Mouse (Mus musculus) heart, adult 18-20 months (tissue): Measurements from ENCODE around the gene Pacsin1. TPM values are rescaled to one million over a fixed set of nuclear protein-coding genes. Genes with fewer than 3 reads are reported as not detected.

Experiments
- DNase-seq, 2 experiments: peaks; one replicate each; pipeline ENCODE4 v3.0.0; 2021 to 2022; ENCODE audit warnings: mixed read lengths in 1 of 2
- total RNA-seq, 2 experiments: library from RNA; stranded (reverse); gene quantifications; 2 replicates each; pipeline ENCODE4 v1.2.3; 2021

Gene Pacsin1
- total RNA-seq, 2 experiments from 2014 or later = 0.25 to 0.67 TPM

DNA sequence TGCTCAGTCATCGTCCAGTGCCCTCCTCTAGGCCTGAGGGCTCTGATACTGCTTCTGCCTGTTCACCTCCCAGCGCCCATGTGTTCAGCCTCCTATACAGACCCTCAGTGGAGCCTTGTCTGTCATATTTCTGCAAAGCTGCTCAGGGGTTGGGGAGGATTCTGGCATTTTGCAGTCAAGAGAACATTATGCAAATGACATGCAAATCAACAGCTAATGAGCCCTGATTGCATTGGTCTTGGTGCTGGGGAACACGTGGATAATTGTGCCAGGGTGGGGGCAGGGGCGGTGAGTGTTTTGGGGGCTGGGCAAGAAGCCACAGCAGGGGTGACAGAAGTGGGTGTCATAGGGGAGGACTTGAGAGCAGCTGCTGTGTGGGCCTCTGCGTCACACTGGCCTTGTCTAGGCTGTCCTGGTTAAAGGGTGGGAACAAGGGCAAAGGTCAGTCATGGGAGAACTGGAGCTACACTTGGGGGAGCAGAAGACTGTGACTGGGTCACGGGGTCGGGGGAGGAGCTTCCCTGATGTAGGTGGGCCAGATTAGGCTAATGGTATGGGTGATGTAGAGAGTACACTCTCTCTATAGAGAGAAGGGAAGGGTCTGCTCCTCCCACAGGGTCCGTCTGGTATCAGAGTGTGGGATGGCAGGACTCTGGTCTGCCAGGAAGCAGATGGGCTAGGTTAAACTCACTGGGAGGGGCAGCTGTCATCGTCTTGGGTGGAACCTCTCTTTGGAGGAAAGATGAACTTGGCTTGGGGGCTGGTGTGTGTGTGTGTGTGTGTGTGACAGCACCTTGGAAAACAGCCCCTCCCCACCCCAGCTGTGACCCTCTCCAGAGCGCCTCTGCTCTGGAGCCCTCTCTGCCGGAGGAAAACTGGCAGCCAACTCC lies 23.9 kb downstream of the Pacsin1 start:
- DNase-seq = no peak

DNA sequence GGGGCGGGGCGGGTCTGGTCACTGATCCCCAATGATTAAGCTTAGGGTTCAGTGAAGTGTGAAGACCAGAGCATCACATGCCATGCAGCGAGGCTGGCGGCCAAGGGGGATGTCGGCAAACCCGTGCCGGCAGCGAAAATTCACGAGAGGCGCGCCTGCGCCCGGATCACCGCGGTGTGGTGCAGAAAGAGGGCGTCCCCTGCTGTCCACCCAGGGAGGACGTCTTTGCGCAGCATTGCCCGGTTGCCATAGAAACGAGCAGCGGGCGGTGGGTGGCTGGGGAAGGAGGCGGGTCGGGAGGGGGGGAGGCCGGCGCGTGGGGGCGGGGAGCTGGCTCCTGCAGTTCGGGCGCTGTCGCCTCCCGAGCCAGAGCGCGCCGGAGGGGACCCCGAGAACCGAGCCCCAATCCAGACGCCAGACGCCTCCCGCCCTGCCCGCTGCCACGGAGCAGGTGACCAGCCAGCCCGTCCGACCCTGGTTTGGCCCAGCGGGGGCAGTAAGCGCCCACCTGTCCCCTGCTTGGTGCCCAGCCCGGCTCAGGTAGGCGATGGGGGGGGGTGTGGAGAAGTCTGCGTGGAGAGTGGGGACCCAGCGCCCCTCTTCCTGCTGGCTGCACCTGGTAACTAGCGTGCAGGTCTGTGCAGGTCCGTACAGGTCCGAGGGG lies 29.7 kb downstream of the Pacsin1 start:
- DNase-seq = no peak

DNA sequence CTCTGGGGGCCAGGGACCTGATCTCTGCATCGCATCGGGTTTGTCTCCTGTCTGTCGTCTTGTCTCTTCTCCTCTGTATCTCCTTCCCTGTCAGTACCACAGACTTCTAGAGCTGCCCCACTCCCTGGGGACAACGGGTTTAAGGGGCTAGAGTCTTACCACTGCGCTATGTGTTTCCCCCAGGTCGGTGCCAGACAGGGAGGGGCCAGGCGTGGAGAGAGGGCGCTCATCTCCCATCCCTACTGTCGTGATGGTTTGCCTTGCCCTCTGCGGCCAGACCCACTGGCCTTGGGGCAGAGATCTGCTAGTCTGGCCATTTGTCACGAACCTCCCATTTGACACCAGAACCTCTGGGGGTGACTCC lies 30.2 kb downstream of the Pacsin1 start:
- DNase-seq = no peak

DNA sequence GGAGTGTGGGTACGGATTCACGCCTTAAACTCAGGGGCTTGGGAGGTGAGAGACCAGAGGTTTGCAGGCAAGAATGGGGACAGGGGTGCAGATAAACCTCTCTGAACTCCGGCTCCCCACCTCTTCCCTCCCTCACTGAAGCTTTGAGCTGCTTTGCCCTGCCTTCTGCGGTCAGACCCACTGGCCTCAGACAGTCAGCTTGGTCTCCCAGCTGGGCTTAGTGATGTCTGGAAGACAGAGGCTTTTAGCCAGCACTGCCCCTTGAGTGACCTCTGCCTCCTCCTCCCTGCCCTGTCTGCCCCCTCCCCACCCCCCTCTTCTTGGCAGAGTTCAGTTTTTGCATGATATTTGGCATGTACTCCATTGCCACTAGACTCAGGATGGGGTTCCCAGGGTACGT lies 31.1 kb downstream of the Pacsin1 start:
- no peak for DNase-seq

DNA sequence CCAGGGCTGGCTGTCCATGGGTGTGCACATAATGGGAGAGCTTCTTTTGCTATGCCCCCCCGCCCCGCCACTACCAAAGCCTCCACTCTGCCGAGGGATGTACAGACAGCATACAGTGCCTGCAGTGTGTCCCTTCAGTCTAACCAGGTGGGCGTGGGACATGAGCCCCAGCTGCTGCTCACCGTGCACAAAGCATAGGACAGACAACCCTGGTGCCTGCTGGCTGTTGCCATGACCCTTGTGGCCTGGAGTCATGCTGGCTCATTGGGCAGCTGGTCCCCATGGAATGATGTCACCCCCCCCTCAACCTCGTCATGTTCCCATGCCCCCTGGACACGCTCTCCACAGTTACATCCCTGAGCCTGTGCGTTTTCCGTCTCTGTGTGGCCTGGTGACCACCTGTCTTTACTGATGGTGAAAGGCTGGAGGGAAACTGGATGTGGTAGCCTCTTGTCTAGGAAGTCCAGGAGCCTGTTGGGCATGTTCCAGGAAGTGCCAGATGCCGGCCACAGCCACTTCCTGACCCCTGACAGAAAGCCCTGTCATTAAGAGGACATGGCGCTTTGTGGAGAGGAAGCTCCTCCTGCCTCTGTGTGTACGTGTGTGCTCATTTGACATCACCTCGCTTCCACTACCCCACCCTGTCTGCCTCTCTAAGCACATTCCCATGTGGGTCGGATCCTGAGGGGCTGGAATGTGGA lies 35.8 kb downstream of the Pacsin1 start:
- DNase-seq = no peak

DNA sequence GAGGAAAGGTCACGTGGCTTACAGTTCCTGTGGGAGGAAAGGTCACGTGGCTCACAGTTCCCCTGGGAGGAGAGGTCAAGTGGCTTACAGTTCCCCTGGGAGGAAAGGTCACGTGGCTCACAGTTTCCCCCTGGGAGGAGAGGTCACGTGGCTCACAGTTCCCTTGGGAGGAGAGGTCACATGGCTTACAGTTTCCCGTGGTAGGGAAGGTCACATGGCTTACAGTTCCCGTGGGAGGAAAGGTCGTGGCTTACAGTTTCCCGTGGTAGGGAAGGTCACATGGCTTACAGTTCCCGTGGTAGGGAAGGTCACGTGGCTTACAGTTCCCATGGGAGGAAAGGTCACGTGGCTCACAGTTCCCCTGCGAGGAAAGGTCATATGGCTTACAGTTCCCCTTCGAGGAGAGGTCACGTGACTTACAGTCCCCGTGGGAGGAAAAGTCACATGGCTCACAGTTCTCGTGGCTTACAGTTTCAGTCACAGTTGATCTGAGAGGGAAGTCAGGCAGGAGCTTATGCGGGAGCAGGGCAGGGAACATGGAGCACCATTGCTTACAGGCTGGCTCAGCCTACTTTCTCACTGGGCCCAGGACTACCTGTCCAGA lies 44.4 kb downstream of the Pacsin1 start:
- DNase-seq = no peak

DNA sequence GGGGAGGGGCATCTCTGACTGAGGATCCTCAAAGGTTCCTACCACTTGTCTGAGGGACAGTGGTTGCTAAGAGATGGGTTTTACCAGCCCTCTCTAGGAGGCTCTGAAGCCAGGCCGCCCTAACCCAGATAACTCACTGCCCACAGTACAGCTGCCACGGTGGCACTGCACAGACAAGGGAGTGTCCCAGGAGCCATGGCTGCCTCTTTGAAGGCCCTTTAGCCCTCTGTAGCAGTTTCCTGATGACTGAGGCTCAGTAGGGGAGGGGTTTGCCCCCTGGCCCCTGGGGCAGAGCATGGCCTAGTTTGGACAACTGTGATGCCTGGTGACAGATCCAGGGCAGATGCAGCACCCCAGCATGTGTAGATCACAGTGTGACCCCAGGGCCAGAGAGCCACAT lies 45.5 kb downstream of the Pacsin1 start:
- DNase-seq = no peak

DNA sequence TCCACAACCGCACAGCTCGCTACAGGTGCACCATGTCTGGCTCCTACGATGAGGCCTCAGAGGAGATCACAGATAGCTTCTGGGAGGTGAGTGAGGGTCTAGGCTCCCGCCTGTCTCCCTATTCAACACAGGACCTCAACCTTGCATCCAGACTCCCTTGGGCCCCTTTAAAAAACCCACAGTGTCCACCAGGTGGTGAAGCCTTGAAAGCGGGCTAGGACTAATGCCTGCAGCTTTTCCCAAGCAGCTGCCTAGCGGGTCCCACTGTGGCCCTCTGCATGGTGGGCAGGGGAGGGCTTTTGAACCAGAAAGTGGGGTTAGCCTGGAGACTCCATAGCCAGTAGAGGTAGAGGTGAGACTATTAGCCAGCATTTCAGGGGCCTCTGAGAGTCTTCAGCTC lies 46.5 kb downstream of the Pacsin1 start:
- no peak for DNase-seq

DNA sequence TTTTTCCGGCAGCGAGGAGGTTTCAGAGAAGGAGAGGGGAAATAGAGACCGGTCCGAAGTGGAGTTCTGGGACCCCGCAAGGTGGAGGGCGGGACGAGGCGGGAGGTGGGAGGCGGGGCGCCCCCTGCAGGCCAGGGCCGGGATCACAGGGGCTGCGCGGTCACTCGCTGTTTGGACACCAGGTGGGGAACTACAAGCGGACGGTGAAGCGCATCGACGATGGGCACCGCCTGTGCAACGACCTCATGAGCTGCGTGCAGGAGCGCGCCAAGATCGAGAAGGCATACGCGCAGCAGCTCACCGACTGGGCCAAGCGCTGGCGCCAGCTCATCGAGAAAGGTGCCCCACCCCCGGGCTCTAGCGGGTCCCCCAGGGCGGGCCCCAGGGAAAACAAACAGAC lies 47.2 kb downstream of the Pacsin1 start:
- DNase-seq = peak; percentile 36 to 38

DNA sequence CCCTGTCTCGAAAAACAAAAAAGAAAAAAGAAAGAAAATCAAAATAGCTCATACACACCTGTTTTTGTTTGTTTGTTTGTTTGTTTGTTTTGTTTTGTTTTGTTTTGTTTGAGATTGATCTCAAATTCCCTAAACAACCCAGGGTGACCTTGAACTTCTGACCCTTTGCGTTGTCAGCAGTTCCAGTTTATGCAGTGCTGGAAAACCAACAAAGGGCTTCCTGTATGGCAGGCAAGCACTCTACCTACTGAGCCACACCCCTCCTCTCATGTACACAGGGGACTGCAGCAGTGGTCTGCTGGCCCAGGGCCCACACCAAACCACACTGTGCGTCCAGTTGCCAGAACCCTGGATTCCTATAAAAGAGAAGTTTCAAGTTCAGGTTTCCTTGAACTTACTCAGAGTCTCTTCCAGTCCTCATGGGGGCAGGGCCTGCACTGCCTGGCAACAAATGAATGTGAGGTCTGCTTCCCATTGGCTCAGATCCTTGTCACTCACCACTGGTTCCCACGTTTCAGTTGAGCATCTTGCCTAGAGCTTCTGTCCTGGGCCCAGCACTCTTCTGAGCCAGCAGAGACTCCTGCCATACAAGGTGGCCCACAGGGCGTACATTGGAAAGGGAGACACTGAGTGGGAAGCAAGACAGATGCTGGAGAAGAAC lies 48.8 kb downstream of the Pacsin1 start:
- no peak for DNase-seq

DNA sequence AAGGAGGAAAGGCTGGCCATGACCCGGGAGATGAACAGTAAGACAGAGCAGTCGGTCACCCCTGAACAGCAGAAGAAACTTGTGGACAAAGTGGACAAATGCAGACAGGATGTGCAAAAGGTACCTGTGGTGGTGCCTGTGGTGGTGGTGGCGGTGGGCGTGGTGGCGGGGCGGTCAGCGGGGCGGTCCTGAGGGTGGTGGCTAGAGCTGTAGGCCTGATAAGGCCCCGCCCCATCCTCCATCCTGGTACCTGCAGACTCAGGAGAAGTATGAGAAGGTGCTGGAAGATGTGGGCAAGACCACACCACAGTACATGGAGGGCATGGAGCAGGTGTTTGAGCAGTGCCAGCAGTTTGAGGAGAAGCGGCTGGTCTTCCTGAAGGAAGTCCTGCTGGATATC lies 50.4 kb downstream of the Pacsin1 start:
- DNase-seq = no peak

DNA sequence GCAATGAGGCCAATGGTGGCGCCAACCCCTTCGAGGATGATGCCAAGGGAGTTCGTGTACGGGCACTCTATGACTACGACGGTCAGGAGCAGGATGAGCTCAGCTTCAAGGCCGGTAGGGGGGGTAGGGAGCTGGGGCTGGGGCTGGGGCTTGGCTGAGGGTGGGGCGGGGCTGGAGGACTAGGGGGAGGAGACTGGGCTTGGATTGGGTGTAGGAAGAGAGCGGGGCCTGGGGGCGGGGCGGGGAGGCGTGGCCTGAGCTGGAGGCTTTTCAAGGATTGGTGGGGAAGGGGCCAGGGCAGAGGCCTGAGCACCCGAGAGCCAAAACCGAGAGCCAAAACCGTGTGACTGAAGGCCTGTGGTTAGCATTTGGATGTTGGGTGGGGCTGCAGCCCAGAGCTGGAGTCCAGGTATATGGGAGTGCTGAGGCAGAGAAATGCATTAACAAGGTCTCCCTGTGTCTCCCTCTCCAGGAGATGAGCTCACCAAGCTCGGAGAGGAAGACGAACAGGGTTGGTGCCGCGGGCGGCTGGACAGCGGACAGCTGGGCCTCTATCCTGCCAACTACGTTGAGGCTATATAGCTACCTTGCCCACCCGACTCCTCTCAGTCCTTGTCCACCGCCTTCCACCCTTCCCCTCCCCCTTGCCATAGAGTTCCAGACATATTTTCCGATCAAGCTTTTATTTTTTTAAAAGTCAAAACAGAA lies 52.8 kb downstream of the Pacsin1 start:
- peak; percentile 28 to 40 for DNase-seq

DNA sequence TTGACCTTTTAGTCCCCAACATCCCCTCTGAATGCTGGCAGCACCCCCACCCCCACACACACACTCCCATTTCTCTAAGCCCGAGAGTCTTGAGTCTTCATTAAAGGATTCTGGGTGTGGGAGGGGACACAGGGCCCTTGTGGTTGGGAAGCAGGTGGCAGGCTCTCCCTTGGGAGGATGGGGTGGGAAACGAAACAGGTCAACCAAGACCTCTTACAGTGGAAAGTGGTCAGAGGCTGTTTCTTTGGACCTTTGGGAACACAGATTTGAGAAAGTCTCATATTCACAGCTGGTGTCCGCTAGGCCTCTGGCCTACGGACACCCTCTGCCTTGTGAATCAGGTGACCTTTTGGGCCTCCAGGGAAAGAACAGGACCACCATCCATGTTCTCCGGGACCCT lies 54.3 kb downstream of the Pacsin1 start:
- DNase-seq = no peak

DNA sequence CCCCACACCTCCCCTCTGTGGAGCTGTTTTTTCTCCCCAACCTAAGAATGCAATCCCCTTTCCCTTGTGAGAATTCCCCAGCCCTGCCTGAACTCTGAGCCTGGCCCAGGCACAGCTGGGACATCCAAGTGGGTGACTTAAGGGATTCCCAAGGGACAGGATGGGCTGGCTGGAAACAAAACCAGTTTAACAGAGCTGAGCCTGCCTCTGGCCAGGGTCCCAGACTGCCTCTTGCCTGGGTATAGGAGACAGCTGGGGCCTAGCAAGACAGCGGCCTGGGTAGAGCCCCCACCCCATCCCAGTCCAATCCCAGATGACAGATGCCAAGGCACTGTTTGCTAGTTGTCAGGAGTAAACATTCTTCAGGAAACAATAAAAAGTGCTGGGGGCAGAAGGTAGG lies 57.5 kb downstream of the Pacsin1 start:
- DNase-seq = peak; percentile 8 to 29

DNA sequence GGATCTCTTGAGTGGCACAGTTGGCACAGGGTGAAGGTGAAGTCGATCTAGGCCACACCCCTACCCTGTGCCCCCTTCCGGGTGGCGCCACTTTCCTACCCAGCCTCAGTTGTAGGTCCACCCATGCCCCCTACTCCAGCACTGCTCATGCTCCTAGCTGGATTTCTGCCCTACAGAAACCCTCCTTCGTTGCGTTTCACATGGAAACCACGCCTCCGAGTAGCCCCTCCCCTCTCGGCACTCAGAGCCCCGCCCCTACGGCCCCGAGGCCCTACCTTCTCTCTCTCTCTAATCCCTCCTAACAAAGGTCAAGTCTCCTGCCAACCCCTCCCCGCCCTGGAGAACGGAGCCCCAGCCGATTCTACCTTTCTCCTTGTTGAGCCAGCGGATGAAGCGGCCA lies 61.5 kb downstream of the Pacsin1 start:
- DNase-seq = no peak

DNA sequence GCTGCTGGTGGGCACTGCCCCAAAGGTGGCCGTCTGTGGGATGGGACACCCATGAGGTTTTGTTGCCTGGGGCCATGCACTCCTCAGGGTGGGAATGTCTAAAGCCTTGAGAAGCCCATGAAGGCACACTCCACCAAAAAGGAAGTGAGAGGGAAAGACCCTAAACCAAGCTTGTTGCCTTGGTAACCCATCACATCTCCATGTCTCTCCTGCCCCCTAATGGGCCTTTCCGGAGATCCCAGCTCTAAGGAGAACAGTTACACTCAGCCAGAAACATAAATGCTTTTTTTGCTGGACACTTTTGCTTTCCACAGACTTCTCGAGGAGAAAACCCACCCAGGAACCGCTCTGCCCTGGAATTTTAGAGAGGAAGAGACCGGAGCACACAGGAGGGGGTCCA lies 62.9 kb downstream of the Pacsin1 start:
- no peak for DNase-seq

DNA sequence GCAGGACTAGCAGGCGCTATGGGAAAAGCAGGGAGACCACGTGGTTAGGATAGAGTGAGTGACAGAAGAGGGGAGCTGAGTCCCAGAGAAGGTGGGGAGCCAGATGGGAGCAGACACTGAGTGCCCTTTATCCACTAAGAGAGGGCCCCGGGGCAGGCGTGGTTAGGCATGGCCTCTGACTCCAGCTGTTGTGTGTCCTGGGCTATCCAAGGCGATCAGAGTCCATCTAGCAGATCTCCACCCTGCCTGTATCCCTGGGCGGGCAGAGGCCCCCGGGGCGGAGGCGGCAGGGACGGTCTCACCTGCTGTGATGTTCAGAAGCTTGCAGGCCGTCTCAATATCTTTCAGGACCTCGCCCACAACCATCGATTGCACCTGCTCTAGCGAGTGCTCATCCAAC lies 64.4 kb downstream of the Pacsin1 start:
- no peak for DNase-seq

DNA sequence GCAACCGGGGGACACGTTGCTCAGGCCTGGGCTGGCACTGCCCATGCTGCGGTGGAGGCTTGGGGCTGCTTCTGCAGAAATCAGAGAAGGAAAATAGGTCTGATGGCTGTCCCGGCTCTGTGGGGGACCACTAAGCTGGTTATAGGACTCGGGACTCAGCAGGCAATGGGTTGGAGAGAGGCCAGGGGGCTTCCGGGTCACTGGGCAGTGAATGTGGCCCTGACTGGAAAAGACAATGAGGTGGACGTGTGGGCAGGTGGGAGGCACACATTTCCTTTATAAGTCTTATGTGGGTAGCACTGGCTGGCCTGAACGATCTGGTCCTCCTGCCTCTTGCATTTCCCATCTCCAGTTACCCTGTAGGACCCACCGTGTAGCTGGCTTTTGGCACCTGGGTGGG lies 65.0 kb downstream of the Pacsin1 start:
- no peak for DNase-seq

DNA sequence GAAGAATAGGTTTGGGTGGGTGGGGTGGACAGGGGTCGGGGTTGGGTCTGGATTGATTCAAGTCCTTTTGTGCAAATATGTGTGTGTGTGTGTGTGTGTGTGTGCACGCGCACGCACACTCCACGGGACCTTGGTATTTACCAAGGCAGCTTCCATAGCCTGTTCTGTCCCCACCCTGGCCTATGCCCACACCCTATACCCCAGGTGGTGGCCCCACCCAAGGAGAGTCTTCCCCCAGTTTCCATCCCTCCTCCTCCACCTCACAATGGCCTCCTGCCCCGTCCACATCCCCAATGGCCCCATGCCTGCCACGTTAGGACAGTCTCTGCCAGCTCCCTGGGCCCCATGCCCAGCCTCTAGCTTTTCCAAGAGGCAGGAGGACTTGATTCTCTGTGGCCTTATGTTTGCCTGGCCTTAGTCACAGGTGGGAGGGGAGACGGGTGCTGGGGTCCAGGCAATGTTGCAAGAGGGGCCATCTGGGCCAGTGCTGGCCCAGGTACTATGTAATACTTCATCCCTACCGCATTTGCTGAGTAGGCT lies 65.9 kb downstream of the Pacsin1 start:
- DNase-seq = peak; percentile 56 to 58

DNA sequence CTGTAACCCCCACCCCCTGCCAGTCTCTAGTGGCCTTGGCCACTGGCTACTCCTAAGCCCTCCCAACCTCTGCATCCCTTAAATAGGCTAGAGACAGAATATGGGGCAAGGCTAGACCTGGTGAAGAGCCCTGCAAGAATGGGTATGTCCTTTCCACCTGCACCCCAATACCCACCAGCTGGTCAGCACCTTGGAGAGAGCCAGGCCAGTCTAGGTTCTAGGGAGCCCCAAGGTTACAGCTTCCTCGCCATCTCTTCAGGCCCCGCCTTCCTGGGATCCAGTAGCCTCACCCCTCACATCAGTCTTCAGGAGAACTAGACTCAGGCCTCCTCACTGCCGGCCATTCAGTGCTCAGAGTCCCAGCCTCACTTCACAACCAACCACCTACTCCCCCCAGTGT lies 69.0 kb downstream of the Pacsin1 start:
- DNase-seq = no peak

DNA sequence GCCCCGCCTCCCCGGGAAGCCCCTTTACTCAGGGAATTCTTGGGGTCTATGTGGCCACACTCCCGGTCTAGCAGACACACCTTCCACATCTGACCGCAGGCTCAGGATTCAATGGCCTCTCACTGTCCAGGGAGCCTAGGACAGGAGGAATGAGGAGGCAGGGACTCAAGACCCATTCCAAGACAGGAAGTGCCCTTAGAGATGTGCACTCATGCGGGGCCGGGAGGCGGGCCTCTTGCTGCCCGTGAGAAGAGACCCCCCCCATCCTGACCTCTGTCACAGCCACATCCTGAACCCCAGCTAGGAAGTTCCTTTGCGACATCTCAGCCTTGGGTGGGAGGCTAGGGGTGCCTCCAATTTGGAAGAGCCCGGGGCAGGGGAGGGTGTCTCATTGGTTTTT lies 69.7 kb downstream of the Pacsin1 start:
- DNase-seq = no peak
